Mouse (Mus musculus): ENCODE results near the gene Sirt2.

The Sirt2 gene

GRCm38 (mm10) chr7:28817957-28818356 is 51.4 kb downstream of the Sirt2 start:
- no peak for DNase-seq

GRCm38 (mm10) chr7:28818436-28818835 is 51.9 kb downstream of the Sirt2 start:
- DNase-seq = peak in 1 of 2 experiments; percentile 38

GRCm38 (mm10) chr7:28818861-28819452 is 52.4 kb downstream of the Sirt2 start:
- no peak for DNase-seq

- DNase-seq = no peak
Observed at GRCm38 (mm10) chr7:28819571-28819970, 53.0 kb downstream of the Sirt2 start.

GRCm38 (mm10) chr7:28820358-28821260 is 54.1 kb downstream of the Sirt2 start:
- no peak for DNase-seq

GRCm38 (mm10) chr7:28821261-28821831 is 54.8 kb downstream of the Sirt2 start:
- DNase-seq = no peak

GRCm38 (mm10) chr7:28822556-28822955 is 56.0 kb downstream of the Sirt2 start:
- no peak for DNase-seq

GRCm38 (mm10) chr7:28822993-28823903 is 56.7 kb downstream of the Sirt2 start:
- DNase-seq = no peak

- no peak for DNase-seq
Observed at GRCm38 (mm10) chr7:28823932-28824331, 57.4 kb downstream of the Sirt2 start.

- peak; percentile 89 to 90 for DNase-seq
Observed at GRCm38 (mm10) chr7:28824941-28825685, 58.6 kb downstream of the Sirt2 start, which contains the start of gene Ech1. Gene Ech1 (plus strand): TSS chr7:28825217.

GRCm38 (mm10) chr7:28825686-28826401 is 59.3 kb downstream of the Sirt2 start:
- DNase-seq = peak; percentile 61 to 66

GRCm38 (mm10) chr7:28826402-28826772 is 59.9 kb downstream of the Sirt2 start:
- no peak for DNase-seq

GRCm38 (mm10) chr7:28827338-28827737 is 60.8 kb downstream of the Sirt2 start:
- DNase-seq = no peak

GRCm38 (mm10) chr7:28829821-28830220 is 63.3 kb downstream of the Sirt2 start:
- DNase-seq = no peak

GRCm38 (mm10) chr7:28830981-28831380 is 64.4 kb downstream of the Sirt2 start:
- DNase-seq = no peak

GRCm38 (mm10) chr7:28831411-28832125 is 65.0 kb downstream of the Sirt2 start:
- no peak for DNase-seq

GRCm38 (mm10) chr7:28832137-28832536 is 65.6 kb downstream of the Sirt2 start:
- DNase-seq = no peak

- no peak for DNase-seq
Observed at GRCm38 (mm10) chr7:28833723-28834347, 67.3 kb downstream of the Sirt2 start, which contains the start of gene Lgals4. Gene Lgals4 (plus strand): TSS chr7:28833854.

- no peak for DNase-seq
Observed at GRCm38 (mm10) chr7:28836936-28837335, 70.4 kb downstream of the Sirt2 start.

Measured in thymus, postnatal 36 days (tissue).